Mouse (Mus musculus) kidney, embryonic 14.5 days (tissue): ENCODE measurements around the gene Osbp2. TPM values are rescaled to one million over a fixed set of nuclear protein-coding genes. Genes with fewer than 3 reads are reported as not detected.

Experiments used
- ATAC-seq: fragments of 200-750 bp; cut with Nextera tagmentation; 2 replicates; pipeline ENCODE4 v1.8.0; 2017; ENCODE audit warnings: moderate number of reproducible peaks, mild to moderate bottlenecking, moderate TSS enrichment, moderate library complexity; ENCODE audit not compliant: low FRiP score, low TSS enrichment
- H3K27ac ChIP-seq: fragments of 300-500 bp; sonication (generic); 2 replicates; pipeline ENCODE4 v1.5.1; 2014; ENCODE audit warnings: low read depth, mild to moderate bottlenecking, low read length, moderate library complexity, mixed read lengths
- H3K27me3 ChIP-seq: fragments of 300-500 bp; sonication (generic); 2 replicates; pipeline ENCODE4 v1.6.1; 2014; ENCODE audit warnings: mild to moderate bottlenecking, low read length; ENCODE audit not compliant: control insufficient read depth, insufficient read depth
- H3K36me3 ChIP-seq: fragments of 300-500 bp; sonication (generic); 2 replicates; pipeline ENCODE4 v1.6.1; 2014; ENCODE audit warnings: low read length, mixed read lengths; ENCODE audit not compliant: control insufficient read depth, insufficient read depth
- H3K4me1 ChIP-seq: fragments of 300-500 bp; sonication (generic); 2 replicates; pipeline ENCODE4 v1.6.1; 2014; ENCODE audit warnings: low read length, mixed read lengths; ENCODE audit not compliant: control insufficient read depth, insufficient read depth
- H3K4me2 ChIP-seq: fragments of 300-500 bp; sonication (generic); replicated peaks from 2 replicates; pipeline ENCODE4 v1.6.1; 2014; ENCODE audit warnings: low read depth, mild to moderate bottlenecking, low read length
- H3K4me3 ChIP-seq: fragments of 300-500 bp; sonication (generic); 2 replicates; pipeline ENCODE4 v1.5.1; 2014; ENCODE audit warnings: mild to moderate bottlenecking, low read length
- H3K9ac ChIP-seq: fragments of 300-500 bp; sonication (generic); 2 replicates; pipeline ENCODE4 v1.6.1; 2014; ENCODE audit warnings: low read depth, mild to moderate bottlenecking, low read length, moderate library complexity
- H3K9me3 ChIP-seq: fragments of 300-500 bp; sonication (generic); 2 replicates; pipeline ENCODE4 v1.6.1; 2016; ENCODE audit warnings: low read length; ENCODE audit not compliant: control insufficient read depth
- WGBS: fragments of 180-500 bp; shearing (Covaris S2); extraction: QIAGEN DNeasy Blood & Tissue Kit; methylation state at CpG from one replicate; pipeline ENCODE4 v1.1.7; 2014; 5-methylcytosine and 5-hydroxymethylcytosine counted together
- polyA plus RNA-seq: library from polyadenylated mRNA; unstranded; fragments of >200 nt; fragmentation: Nextera tagmentation; extraction: Ambion mirVana; gene quantifications from 2 replicates; pipeline ENCODE4 v1.2.1, GENCODE M21; 2014

Gene Osbp2
- polyA plus RNA-seq, 1 experiment from 2014 or later: 0.81 TPM

GRCm38 (mm10) chr11:3723910-3724309 is 139.8 kb downstream of the Osbp2 start:
- no peak for ATAC-seq
- 81% methylated on average over 4 of the region's 4 CpGs for WGBS

GRCm38 (mm10) chr11:3722861-3723260 is 140.8 kb downstream of the Osbp2 start:
- ATAC-seq: no peak
- WGBS: 65% methylated on average over 3 of the region's 3 CpGs
- Histone ChIP-seq H3K9me3 (no peaks in the 10 kb centered on the region), H3K27me3 (no peaks in the 10 kb centered on the region), H3K27ac (no peak overlapping the region), H3K4me2 (no peak overlapping the region), H3K36me3 (no peaks in the 10 kb centered on the region), H3K4me3 (no peak overlapping the region), H3K9ac (no peak overlapping the region), H3K4me1 (no peaks in the 10 kb centered on the region)

More at GRCm38 (mm10) chr11:3723910-3724309, 139.8 kb downstream of the Osbp2 start:
- Histone ChIP-seq H3K36me3 (no peaks in the 10 kb centered on the region), H3K9ac (no peak overlapping the region), H3K9me3 (no peaks in the 10 kb centered on the region), H3K4me3 (no peak overlapping the region), H3K4me2 (no peak overlapping the region), H3K27ac (no peak overlapping the region), H3K4me1 (no peaks in the 10 kb centered on the region), H3K27me3 (no peaks in the 10 kb centered on the region)

- Histone ChIP-seq H3K9me3 (no peaks in the 10 kb centered on the region), H3K27ac (no peak overlapping the region), H3K36me3 (no peaks in the 10 kb centered on the region), H3K4me1 (no peaks in the 10 kb centered on the region), H3K27me3 (no peaks in the 10 kb centered on the region), H3K4me2 (no peak overlapping the region), H3K9ac (no peak overlapping the region), H3K4me3 (no peak overlapping the region)
- no peak for ATAC-seq
- 65% methylated on average over 3 of the region's 3 CpGs for WGBS
Observed at GRCm38 (mm10) chr11:3722036-3722435, 141.7 kb downstream of the Osbp2 start.

- H3K9me3 ChIP-seq: no peaks in the 10 kb centered on the region
- H3K4me2 ChIP-seq: no peak overlapping the region
- WGBS: 88% methylated on average over 6 of the region's 6 CpGs
- no peak overlapping the region for H3K27ac ChIP-seq
- H3K9ac ChIP-seq: no peak overlapping the region
- no peak for ATAC-seq
- no peak overlapping the region for H3K4me3 ChIP-seq
- H3K36me3 ChIP-seq: no peaks in the 10 kb centered on the region
- no peaks in the 10 kb centered on the region for H3K27me3 ChIP-seq
- H3K4me1 ChIP-seq: no peaks in the 10 kb centered on the region
Observed at GRCm38 (mm10) chr11:3716662-3717061, 147.0 kb downstream of the Osbp2 start.

GRCm38 (mm10) chr11:3714486-3714885 is 149.2 kb downstream of the Osbp2 start:
- H3K4me2 ChIP-seq: no peak overlapping the region
- no peaks in the 10 kb centered on the region for H3K36me3 ChIP-seq
- 0 out of 2 replicates have a peak, but pooled peaks have one; percentile 45 for ATAC-seq
- no peaks in the 10 kb centered on the region for H3K9me3 ChIP-seq
- H3K27me3 ChIP-seq: no peaks in the 10 kb centered on the region
- H3K27ac ChIP-seq: no peak overlapping the region
- H3K4me3 ChIP-seq: no peak overlapping the region
- no peaks in the 10 kb centered on the region for H3K4me1 ChIP-seq
- WGBS: 43% methylated on average over 15 of the region's 15 CpGs
- no peak overlapping the region for H3K9ac ChIP-seq

- WGBS: 72% methylated on average over 14 of the region's 14 CpGs
- Histone ChIP-seq H3K9me3 (no peaks in the 10 kb centered on the region), H3K4me1 (no peaks in the 10 kb centered on the region), H3K9ac (no peak overlapping the region), H3K27ac (no peak overlapping the region), H3K27me3 (no peaks in the 10 kb centered on the region), H3K4me3 (no peak overlapping the region), H3K4me2 (no peak overlapping the region), H3K36me3 (no peaks in the 10 kb centered on the region)
- ATAC-seq: no peak
Observed at GRCm38 (mm10) chr11:3710203-3710602, 153.5 kb downstream of the Osbp2 start.

GRCm38 (mm10) chr11:3707057-3707456 is 156.6 kb downstream of the Osbp2 start:
- H3K9ac ChIP-seq: no peak overlapping the region
- no peak overlapping the region for H3K4me2 ChIP-seq
- peaks cover 3% of the 10 kb centered on the region; the same call in 1 of the 2 replicates for H3K27me3 ChIP-seq
- no peaks in the 10 kb centered on the region for H3K4me1 ChIP-seq
- no peak overlapping the region for H3K4me3 ChIP-seq
- H3K27ac ChIP-seq: no peak overlapping the region
- H3K9me3 ChIP-seq: no peaks in the 10 kb centered on the region
- H3K36me3 ChIP-seq: no peaks in the 10 kb centered on the region
- WGBS: 75% methylated on average over 8 of the region's 8 CpGs
- ATAC-seq: no peak

- no peaks in the 10 kb centered on the region for H3K9me3 ChIP-seq
- no peak overlapping the region for H3K9ac ChIP-seq
- peaks cover 3% of the 10 kb centered on the region; the same call in 1 of the 2 replicates for H3K27me3 ChIP-seq
- H3K36me3 ChIP-seq: no peaks in the 10 kb centered on the region
- H3K4me3 ChIP-seq: no peak overlapping the region
- H3K4me2 ChIP-seq: no peak overlapping the region
- no peaks in the 10 kb centered on the region for H3K4me1 ChIP-seq
- no peak overlapping the region for H3K27ac ChIP-seq
- ATAC-seq: no peak
- 88% methylated on average over 8 of the region's 8 CpGs for WGBS
Observed at GRCm38 (mm10) chr11:3704404-3704803, 159.3 kb downstream of the Osbp2 start.

GRCm38 (mm10) chr11:3703089-3703992 is 160.4 kb downstream of the Osbp2 start:
- H3K4me1 ChIP-seq: no peaks in the 10 kb centered on the region
- no peaks in the 10 kb centered on the region for H3K36me3 ChIP-seq
- no peak overlapping the region for H3K27ac ChIP-seq

More at GRCm38 (mm10) chr11:3703089-3703992, 160.4 kb downstream of the Osbp2 start:
- H3K27me3 ChIP-seq: peaks cover 3% of the 10 kb centered on the region; the same call in 1 of the 2 replicates
- no peak overlapping the region for H3K9ac ChIP-seq
- ATAC-seq: no peak
- H3K4me2 ChIP-seq: no peak overlapping the region
- no peaks in the 10 kb centered on the region for H3K9me3 ChIP-seq
- H3K4me3 ChIP-seq: no peak overlapping the region
- 71% methylated on average over 7 of the region's 7 CpGs for WGBS
